Mouse (Mus musculus): ENCODE measurements around the gene Ssh1. TPM values are rescaled to one million over a fixed set of nuclear protein-coding genes. Genes with fewer than 3 reads are reported as not detected.

Ssh1 gene
- polyA plus RNA-seq (2015; fragmentation: Nextera tagmentation; extraction: Ambion mirVana): 5.6 and 6.1 TPM in 2 replicates

GRCm38 (mm10) chr5:113993487-113994465, at the start of gene Ssh1:
TSS of gene Ssh1 (minus strand) at chr5:113993894.

GRCm38 (mm10) chr5:114003542-114003941, 9.8 kb upstream of the Ssh1 start, which contains the start of gene Dao:
TSS of gene Dao (plus strand) at chr5:114003703.

GRCm38 (mm10) chr5:113908592-113909441, 84.9 kb downstream of the Ssh1 start, which contains the start of gene Coro1c:
TSS of gene Coro1c (minus strand) at chr5:113908758.

Other genes starting within 250 kb of the Ssh1 start
- gene Sart3, start 221.4 kb downstream of the Ssh1 start, polyA plus RNA-seq (2015; fragmentation: Nextera tagmentation; extraction: Ambion mirVana): 9.7 and 10.8 TPM in 2 replicates
- 125 and 137 TPM in 2 replicates for gene Iscu, start 221.1 kb downstream of the Ssh1 start, polyA plus RNA-seq (2015; fragmentation: Nextera tagmentation; extraction: Ambion mirVana)
- gene Tmem119, start 193.4 kb downstream of the Ssh1 start, polyA plus RNA-seq (2015; fragmentation: Nextera tagmentation; extraction: Ambion mirVana): 35.7 and 42.6 TPM in 2 replicates
- 4.5 and 5.2 TPM in 2 replicates for gene Selplg, start 161.2 kb downstream of the Ssh1 start, polyA plus RNA-seq (2015; fragmentation: Nextera tagmentation; extraction: Ambion mirVana)
- gene Coro1c, start 85.1 kb downstream of the Ssh1 start, polyA plus RNA-seq (2015; fragmentation: Nextera tagmentation; extraction: Ambion mirVana): 31.3 and 38.3 TPM in 2 replicates
- gene Dao, start 9.8 kb upstream of the Ssh1 start, polyA plus RNA-seq (2015; fragmentation: Nextera tagmentation; extraction: Ambion mirVana): not detected in 2 replicates
- gene Usp30, start 71.6 kb upstream of the Ssh1 start, polyA plus RNA-seq (2015; fragmentation: Nextera tagmentation; extraction: Ambion mirVana): 5.4 and 5.5 TPM in 2 replicates
- gene Svop, start 97.7 kb upstream of the Ssh1 start, polyA plus RNA-seq (2015; fragmentation: Nextera tagmentation; extraction: Ambion mirVana): not detected in 2 replicates
- gene Alkbh2, start 134.3 kb upstream of the Ssh1 start, polyA plus RNA-seq (2015; fragmentation: Nextera tagmentation; extraction: Ambion mirVana): 3.9 TPM in 2 replicates
- gene Ung, start 136.5 kb upstream of the Ssh1 start, polyA plus RNA-seq (2015; fragmentation: Nextera tagmentation; extraction: Ambion mirVana): 9.8 and 11.2 TPM in 2 replicates
- gene Acacb, start 152.6 kb upstream of the Ssh1 start, polyA plus RNA-seq (2015; fragmentation: Nextera tagmentation; extraction: Ambion mirVana): 9.2 and 12.0 TPM in 2 replicates